Mouse (Mus musculus) E14TG2a.4 (cell line): ENCODE measurements around the gene Epb41l4b.

ENCODE experiments used
- CTCF ChIP-seq: conservative IDR thresholded peaks from 2 replicates; pipeline ENCODE4 v1.5.1; 2014; ENCODE audit warnings: low read length
- NANOG ChIP-seq: IDR thresholded peaks from 2 replicates; pipeline ENCODE4 v1.6.1; 2014; ENCODE audit warnings: borderline replicate concordance, low read length, mixed read lengths
- POU5F1 ChIP-seq: IDR thresholded peaks from 2 replicates; pipeline ENCODE4 v1.6.1; 2014; ENCODE audit warnings: low read length, borderline replicate concordance

GRCm38 (mm10) chr4:57021288-57021687 is 121.9 kb downstream of the Epb41l4b start:
- TF ChIP-seq CTCF (peak; percentile 37), POU5F1 (no peak), NANOG (no peak)
